Mouse (Mus musculus): ENCODE measurements at regions not wholly inside any gene's neighbourhood (a gene's known extent, or its start where the extent isn't known, plus 50 kb on each side); places are given as distances from the start of the nearest gene placed in this dataset.

DNA sequence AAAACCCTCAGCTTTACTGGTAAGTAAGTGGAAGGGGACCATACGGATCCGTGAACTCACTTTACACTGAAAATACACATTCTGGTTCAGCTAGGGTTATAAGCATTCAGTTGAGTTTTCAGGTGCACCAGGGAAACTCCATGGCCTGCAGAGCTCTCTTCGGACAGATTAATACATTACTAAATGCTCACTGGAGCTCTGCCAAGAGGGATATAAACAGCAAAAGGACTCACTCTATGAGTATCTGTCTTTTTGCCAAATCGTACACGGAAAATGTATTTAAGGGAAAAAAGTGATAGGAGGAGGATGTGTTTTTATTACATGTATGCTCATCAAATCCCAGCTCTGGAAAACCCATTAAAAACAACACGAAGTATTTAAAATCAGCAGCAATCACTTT lies 394.8 kb upstream of the Nrp1 start:
- WGBS (ENCODE audit: insufficient replicate concordance): 73% methylated on average over 6 of the region's 6 CpGs
- Histone ChIP-seq H3K4me3 (ENCODE audit: low read depth, low read length) (no peak overlapping the region), H3K27me3 (ENCODE audit: control insufficient read depth, insufficient read depth, low read depth, low read length) (no peaks in the 10 kb centered on the region), H3K4me2 (ENCODE audit: low read depth, low read length) (no peak overlapping the region), H3K36me3 (ENCODE audit: control insufficient read depth, insufficient read depth) (no peaks in the 10 kb centered on the region), H3K27ac (ENCODE audit: low read length) (no peak overlapping the region), H3K9ac (ENCODE audit: low read depth, low read length) (no peak overlapping the region), H3K4me1 (ENCODE audit: control insufficient read depth, low read depth, low read length) (no peaks in the 10 kb centered on the region), H3K9me3 (replicated peaks; ENCODE audit: control insufficient read depth, low read length) (no peaks in the 10 kb centered on the region)
- no peak for ATAC-seq (ENCODE audit: low read depth)

DNA sequence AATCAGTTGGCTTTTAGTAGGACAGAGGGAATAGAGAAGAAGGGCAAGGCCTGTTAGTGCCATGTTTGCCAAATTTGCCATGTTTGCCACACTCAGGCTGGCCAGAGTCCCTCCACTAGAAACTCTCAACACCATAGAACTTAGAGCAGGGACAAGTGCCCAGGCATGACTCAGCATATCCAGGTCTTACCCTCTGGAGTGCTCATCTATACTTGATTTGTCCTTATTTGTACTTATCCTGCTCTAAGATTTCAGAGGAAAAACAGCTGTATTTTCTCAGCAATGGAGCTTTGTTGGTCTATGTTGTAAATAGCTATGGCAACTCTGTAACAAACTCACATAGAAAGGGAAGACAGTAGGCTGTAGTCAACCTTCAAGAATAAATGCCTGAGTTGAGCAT lies 393.6 kb upstream of the Nrp1 start:
- no peak for ATAC-seq (ENCODE audit: low read depth)

DNA sequence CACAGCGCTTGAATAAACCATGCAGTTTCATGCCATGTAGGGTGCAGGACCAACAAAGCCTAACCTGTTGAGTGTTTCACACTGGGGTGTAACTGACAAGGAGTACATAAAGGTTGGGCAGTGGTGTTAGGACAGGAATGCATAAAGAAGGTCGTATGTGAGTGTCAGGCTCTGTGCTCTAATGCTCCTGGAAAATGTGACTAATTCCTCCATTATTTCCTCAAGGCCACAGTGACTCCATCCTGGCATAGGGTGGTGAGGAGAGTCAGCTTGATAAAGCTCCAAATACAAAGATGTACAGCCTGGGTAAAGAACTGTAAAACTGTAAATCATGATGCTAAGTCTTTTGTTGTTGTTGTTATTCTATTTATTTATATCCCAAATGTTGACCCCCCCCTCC lies 393.1 kb upstream of the Nrp1 start:
- Histone ChIP-seq H3K4me1 (ENCODE audit: control insufficient read depth, low read depth, low read length) (no peaks in the 10 kb centered on the region), H3K27me3 (ENCODE audit: control insufficient read depth, insufficient read depth, low read depth, low read length) (no peaks in the 10 kb centered on the region), H3K4me2 (ENCODE audit: low read depth, low read length) (no peak overlapping the region), H3K4me3 (ENCODE audit: low read depth, low read length) (no peak overlapping the region), H3K36me3 (ENCODE audit: control insufficient read depth, insufficient read depth) (no peaks in the 10 kb centered on the region), H3K27ac (ENCODE audit: low read length) (no peak overlapping the region), H3K9ac (ENCODE audit: low read depth, low read length) (no peak overlapping the region), H3K9me3 (replicated peaks; ENCODE audit: control insufficient read depth, low read length) (no peaks in the 10 kb centered on the region)
- ATAC-seq (ENCODE audit: low read depth): no peak
- WGBS (ENCODE audit: insufficient replicate concordance): 52% methylated on average over 2 of the region's 2 CpGs

More for the DNA sequence above, 393.6 kb upstream of the Nrp1 start:
- no peaks in the 10 kb centered on the region for H3K36me3 ChIP-seq (ENCODE audit: control insufficient read depth, insufficient read depth)
- no peaks in the 10 kb centered on the region for H3K9me3 ChIP-seq (replicated peaks; ENCODE audit: control insufficient read depth, low read length)
- H3K9ac ChIP-seq (ENCODE audit: low read depth, low read length): no peak overlapping the region
- H3K27ac ChIP-seq (ENCODE audit: low read length): no peak overlapping the region
- H3K4me3 ChIP-seq (ENCODE audit: low read depth, low read length): no peak overlapping the region
- no peaks in the 10 kb centered on the region for H3K27me3 ChIP-seq (ENCODE audit: control insufficient read depth, insufficient read depth, low read depth, low read length)
- H3K4me2 ChIP-seq (ENCODE audit: low read depth, low read length): no peak overlapping the region
- no peaks in the 10 kb centered on the region for H3K4me1 ChIP-seq (ENCODE audit: control insufficient read depth, low read depth, low read length)

GRCm38 (mm10) chr8:127968026-127968425 lies 390.4 kb upstream of the Nrp1 start:
- H3K9ac ChIP-seq (ENCODE audit: low read depth, low read length): no peak overlapping the region
- WGBS (ENCODE audit: insufficient replicate concordance): 47% methylated on average over 2 of the region's 2 CpGs

GRCm38 (mm10) chr8:127973194-127973593 lies 385.2 kb upstream of the Nrp1 start:
- ATAC-seq (ENCODE audit: low read depth): no peak
- Histone ChIP-seq H3K4me2 (ENCODE audit: low read depth, low read length) (no peak overlapping the region), H3K4me1 (ENCODE audit: control insufficient read depth, low read depth, low read length) (no peaks in the 10 kb centered on the region), H3K36me3 (ENCODE audit: control insufficient read depth, insufficient read depth) (no peaks in the 10 kb centered on the region), H3K9me3 (replicated peaks; ENCODE audit: control insufficient read depth, low read length) (no peaks in the 10 kb centered on the region), H3K27ac (ENCODE audit: low read length) (no peak overlapping the region), H3K27me3 (ENCODE audit: control insufficient read depth, insufficient read depth, low read depth, low read length) (no peaks in the 10 kb centered on the region), H3K4me3 (ENCODE audit: low read depth, low read length) (no peak overlapping the region), H3K9ac (ENCODE audit: low read depth, low read length) (no peak overlapping the region)
- 63% methylated on average over 2 of the region's 2 CpGs for WGBS (ENCODE audit: insufficient replicate concordance)

More at GRCm38 (mm10) chr8:127968026-127968425, 390.4 kb upstream of the Nrp1 start:
- Histone ChIP-seq H3K4me3 (ENCODE audit: low read depth, low read length) (no peak overlapping the region), H3K9me3 (replicated peaks; ENCODE audit: control insufficient read depth, low read length) (no peaks in the 10 kb centered on the region), H3K27ac (ENCODE audit: low read length) (no peak overlapping the region), H3K4me2 (ENCODE audit: low read depth, low read length) (no peak overlapping the region), H3K36me3 (ENCODE audit: control insufficient read depth, insufficient read depth) (no peaks in the 10 kb centered on the region), H3K27me3 (ENCODE audit: control insufficient read depth, insufficient read depth, low read depth, low read length) (no peaks in the 10 kb centered on the region), H3K4me1 (ENCODE audit: control insufficient read depth, low read depth, low read length) (no peaks in the 10 kb centered on the region)
- no peak for ATAC-seq (ENCODE audit: low read depth)

GRCm38 (mm10) chr8:127977746-127978145 lies 380.7 kb upstream of the Nrp1 start:
- no peak overlapping the region for H3K4me3 ChIP-seq (ENCODE audit: low read depth, low read length)
- no peak overlapping the region for H3K4me2 ChIP-seq (ENCODE audit: low read depth, low read length)
- no peak overlapping the region for H3K9ac ChIP-seq (ENCODE audit: low read depth, low read length)
- no peak for ATAC-seq (ENCODE audit: low read depth)
- H3K27ac ChIP-seq (ENCODE audit: low read length): no peak overlapping the region
- H3K9me3 ChIP-seq (replicated peaks; ENCODE audit: control insufficient read depth, low read length): no peaks in the 10 kb centered on the region
- H3K36me3 ChIP-seq (ENCODE audit: control insufficient read depth, insufficient read depth): no peaks in the 10 kb centered on the region
- H3K4me1 ChIP-seq (ENCODE audit: control insufficient read depth, low read depth, low read length): no peaks in the 10 kb centered on the region
- 43% methylated on average over 2 of the region's 2 CpGs for WGBS (ENCODE audit: insufficient replicate concordance)
- no peaks in the 10 kb centered on the region for H3K27me3 ChIP-seq (ENCODE audit: control insufficient read depth, insufficient read depth, low read depth, low read length)

DNA sequence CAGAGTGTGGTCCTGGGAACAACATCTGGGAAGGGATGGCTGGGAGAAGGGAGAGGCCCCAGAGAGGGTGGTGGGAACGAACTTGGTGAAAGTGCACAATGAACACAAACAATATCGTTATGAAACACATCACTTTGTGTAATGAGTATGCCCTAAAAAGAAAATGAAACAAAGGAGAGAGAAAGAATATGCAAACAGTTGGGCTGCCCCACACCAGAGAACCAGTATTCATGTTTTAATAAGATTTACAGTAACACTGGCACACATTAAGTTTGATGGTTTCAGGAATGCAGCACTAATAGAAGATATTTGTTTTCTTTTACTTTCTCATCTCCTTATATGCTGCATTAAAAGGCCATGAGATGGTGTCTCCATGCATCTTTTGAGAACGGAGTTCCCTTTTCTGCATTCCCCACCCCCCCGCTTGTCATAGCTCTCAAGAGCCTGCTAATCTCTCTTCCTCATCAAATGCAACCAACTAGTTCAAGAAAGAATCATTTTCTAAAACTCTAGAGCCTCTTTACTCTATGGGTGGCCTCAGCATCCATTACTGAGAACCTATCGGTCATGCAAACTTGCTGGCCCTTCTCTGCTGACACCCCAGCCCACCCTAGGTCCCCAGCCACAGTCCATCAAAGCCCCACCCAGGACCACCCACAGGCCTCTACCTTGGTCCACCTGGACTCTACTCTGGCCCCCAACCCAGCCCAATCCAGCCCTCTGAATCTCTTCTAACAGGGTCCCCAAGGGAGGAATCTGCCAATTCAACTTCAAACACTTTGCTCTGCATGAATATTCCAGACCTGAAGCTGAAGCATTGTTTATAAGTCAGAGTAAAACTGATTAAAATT lies 379.0 kb upstream of the Nrp1 start:
- Histone ChIP-seq H3K4me1 (ENCODE audit: control insufficient read depth, low read depth, low read length) (no peaks in the 10 kb centered on the region), H3K36me3 (ENCODE audit: control insufficient read depth, insufficient read depth) (no peaks in the 10 kb centered on the region), H3K27me3 (ENCODE audit: control insufficient read depth, insufficient read depth, low read depth, low read length) (no peaks in the 10 kb centered on the region), H3K4me2 (ENCODE audit: low read depth, low read length) (no peak overlapping the region), H3K27ac (ENCODE audit: low read length) (no peak overlapping the region), H3K9me3 (replicated peaks; ENCODE audit: control insufficient read depth, low read length) (no peaks in the 10 kb centered on the region), H3K9ac (ENCODE audit: low read depth, low read length) (no peak overlapping the region), H3K4me3 (ENCODE audit: low read depth, low read length) (no peak overlapping the region)
- WGBS (ENCODE audit: insufficient replicate concordance): 34% methylated on average over 5 of the region's 5 CpGs
- no peak for ATAC-seq (ENCODE audit: low read depth)

DNA sequence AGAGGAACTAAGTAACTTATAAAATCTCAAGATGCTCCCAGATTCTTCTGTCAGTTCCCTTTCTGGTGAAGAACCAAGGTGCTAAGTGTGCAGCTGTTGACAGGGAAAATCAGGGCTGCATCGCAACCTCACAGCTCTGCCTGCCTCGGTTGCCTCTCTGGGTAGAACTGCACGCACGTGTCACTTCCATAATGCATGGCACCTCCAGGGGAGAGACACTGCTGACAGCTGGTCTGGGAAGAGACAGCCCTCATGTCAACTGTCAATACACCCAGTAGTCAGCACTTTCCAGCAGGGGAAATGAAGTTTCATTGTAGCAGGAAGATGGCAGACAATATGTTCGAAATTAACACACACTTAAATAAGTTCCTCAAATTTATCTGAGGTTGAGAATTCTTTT lies 376.2 kb upstream of the Nrp1 start:
- 55% methylated on average over 5 of the region's 5 CpGs for WGBS (ENCODE audit: insufficient replicate concordance)
- no peak overlapping the region for H3K4me3 ChIP-seq (ENCODE audit: low read depth, low read length)

DNA sequence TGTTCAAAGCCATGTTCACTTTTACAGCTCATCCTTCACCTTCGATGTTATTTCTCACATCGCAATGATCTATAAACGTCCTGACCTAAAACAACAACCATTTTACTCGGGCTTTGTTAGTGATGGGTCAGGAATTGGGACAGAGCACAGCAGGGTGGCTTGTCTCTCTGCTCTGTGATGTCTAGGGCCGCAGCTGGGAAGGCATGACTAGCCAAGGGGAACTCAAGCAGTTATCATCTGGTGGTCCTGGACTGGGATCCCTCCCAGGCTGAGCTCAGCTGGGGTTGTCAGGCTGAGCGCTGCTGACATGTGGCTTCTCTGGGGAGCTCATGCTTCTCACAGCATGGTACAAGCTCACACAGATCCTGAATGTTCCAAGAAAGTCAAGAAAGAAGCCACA lies 372.8 kb upstream of the Nrp1 start:
- H3K9ac ChIP-seq (ENCODE audit: low read depth, low read length): no peak overlapping the region
- H3K27me3 ChIP-seq (ENCODE audit: control insufficient read depth, insufficient read depth, low read depth, low read length): no peaks in the 10 kb centered on the region
- H3K4me3 ChIP-seq (ENCODE audit: low read depth, low read length): no peak overlapping the region
- no peaks in the 10 kb centered on the region for H3K4me1 ChIP-seq (ENCODE audit: control insufficient read depth, low read depth, low read length)
- WGBS (ENCODE audit: insufficient replicate concordance): 65% methylated on average over 6 of the region's 6 CpGs
- no peak overlapping the region for H3K27ac ChIP-seq (ENCODE audit: low read length)
- no peak overlapping the region for H3K4me2 ChIP-seq (ENCODE audit: low read depth, low read length)
- ATAC-seq (ENCODE audit: low read depth): no peak
- no peaks in the 10 kb centered on the region for H3K9me3 ChIP-seq (replicated peaks; ENCODE audit: control insufficient read depth, low read length)
- H3K36me3 ChIP-seq (ENCODE audit: control insufficient read depth, insufficient read depth): no peaks in the 10 kb centered on the region

More for the DNA sequence above, 376.2 kb upstream of the Nrp1 start:
- no peak for ATAC-seq (ENCODE audit: low read depth)
- Histone ChIP-seq H3K4me1 (ENCODE audit: control insufficient read depth, low read depth, low read length) (no peaks in the 10 kb centered on the region), H3K27ac (ENCODE audit: low read length) (no peak overlapping the region), H3K27me3 (ENCODE audit: control insufficient read depth, insufficient read depth, low read depth, low read length) (no peaks in the 10 kb centered on the region), H3K4me2 (ENCODE audit: low read depth, low read length) (no peak overlapping the region), H3K36me3 (ENCODE audit: control insufficient read depth, insufficient read depth) (no peaks in the 10 kb centered on the region), H3K9ac (ENCODE audit: low read depth, low read length) (no peak overlapping the region), H3K9me3 (replicated peaks; ENCODE audit: control insufficient read depth, low read length) (no peaks in the 10 kb centered on the region)

Data from liver, embryonic 16.5 days (tissue).